17 mouse cellular contexts compared by ENCODE assay signal in the genomic region with DNA sequence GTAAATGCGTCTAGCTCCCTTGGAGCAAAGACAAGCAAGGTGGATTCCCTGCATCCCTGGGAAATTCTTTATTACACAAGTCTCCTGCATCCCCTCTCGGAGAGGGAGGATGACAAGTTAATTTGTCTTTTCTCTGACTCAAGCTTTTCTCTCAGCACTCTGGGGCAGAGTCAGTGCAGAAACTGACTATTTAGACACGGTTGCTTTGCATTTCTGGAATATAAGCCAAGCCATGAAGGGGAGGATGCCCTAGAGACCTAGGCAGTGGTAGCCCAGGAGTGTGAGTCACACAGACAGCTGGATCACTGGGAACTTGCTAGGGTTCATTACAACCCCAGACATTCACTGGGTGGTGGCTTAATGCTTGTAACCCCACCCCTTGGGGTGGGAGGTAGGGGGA. TPM values are rescaled to one million over a fixed set of nuclear protein-coding genes. Genes with fewer than 3 reads are reported as not detected.
A peak's percentile ranks its signal among the peaks of the same experiment; 100 is the strongest.
DNase-seq lines count a peak whose midpoint lies in the region; ATAC-seq and TF ChIP-seq lines count a peak whose summit lies in the region.
"Had no signal": no experiment of that assay in that cellular context is flagged by ENCODE, and none has a peak within 500 bp of the region (broad histone marks: within the 10 kb centered on the region; RNA-seq: fewer than 3 reads in every experiment).

No protein-coding gene starts in this region.

- no peaks in the 10 kb centered on the region for H3K36me3 ChIP-seq in embryonic facial prominence, embryonic 12.5 days
- H3K36me3 ChIP-seq in embryonic facial prominence, embryonic 10.5 days (replicated peaks): no peaks in the 10 kb centered on the region
- no peaks in the 10 kb centered on the region for H3K36me3 ChIP-seq in midbrain, embryonic 14.5 days (ENCODE audit: control insufficient read depth, insufficient read depth, low read length)
- H3K36me3 ChIP-seq in midbrain, embryonic 13.5 days: no peaks in the 10 kb centered on the region
- H3K36me3 ChIP-seq in heart, embryonic 16.5 days (ENCODE audit: control insufficient read depth, insufficient read depth): no peaks in the 10 kb centered on the region
- H3K36me3 ChIP-seq in stomach, embryonic 16.5 days (ENCODE audit: control insufficient read depth, insufficient read depth, low read length): no peaks in the 10 kb centered on the region
- H3K36me3 ChIP-seq in forebrain, postnatal 0 days (ENCODE audit: insufficient read depth): no peaks in the 10 kb centered on the region
- H3K36me3 ChIP-seq: hindbrain, embryonic 13.5 days; liver, embryonic 15.5 days; neural tube, embryonic 13.5 days had no signal

- H3K27ac ChIP-seq in embryonic facial prominence, embryonic 12.5 days: no peak overlapping the region
- no peak overlapping the region for H3K27ac ChIP-seq in embryonic facial prominence, embryonic 10.5 days (replicated peaks)
- no peak overlapping the region for H3K27ac ChIP-seq in midbrain, embryonic 14.5 days (replicated peaks; ENCODE audit: low read depth, low read length)
- H3K27ac ChIP-seq in midbrain, embryonic 13.5 days: no peak overlapping the region
- H3K27ac ChIP-seq in heart, embryonic 16.5 days (ENCODE audit: low read length): no peak overlapping the region
- peak overlapping the region; percentile 31; the same call in 1 of the 2 replicates for H3K27ac ChIP-seq in stomach, embryonic 16.5 days (ENCODE audit: low read length)
- no peak overlapping the region for H3K27ac ChIP-seq in forebrain, postnatal 0 days (ENCODE audit: low read depth, low read length)
- H3K27ac ChIP-seq: hindbrain, embryonic 13.5 days; liver, embryonic 15.5 days; macrophage; neural tube, embryonic 13.5 days had no signal

- H3K27me3 ChIP-seq in embryonic facial prominence, embryonic 12.5 days: no peaks in the 10 kb centered on the region
- H3K27me3 ChIP-seq in embryonic facial prominence, embryonic 10.5 days (replicated peaks; ENCODE audit: low read depth, poor library complexity, severe bottlenecking): no peaks in the 10 kb centered on the region
- no peaks in the 10 kb centered on the region for H3K27me3 ChIP-seq in midbrain, embryonic 14.5 days (ENCODE audit: control insufficient read depth, insufficient read depth, low read length)
- H3K27me3 ChIP-seq in midbrain, embryonic 13.5 days: no peaks in the 10 kb centered on the region
- no peaks in the 10 kb centered on the region for H3K27me3 ChIP-seq in heart, embryonic 16.5 days (ENCODE audit: control insufficient read depth, insufficient read depth, low read length)
- H3K27me3 ChIP-seq in stomach, embryonic 16.5 days (ENCODE audit: control insufficient read depth, insufficient read depth, low read length): no peaks in the 10 kb centered on the region
- no peaks in the 10 kb centered on the region for H3K27me3 ChIP-seq in forebrain, postnatal 0 days (ENCODE audit: insufficient read depth, low read length)
- H3K27me3 ChIP-seq: hindbrain, embryonic 13.5 days; liver, embryonic 15.5 days; neural tube, embryonic 13.5 days had no signal

- no peak overlapping the region for H3K4me2 ChIP-seq in embryonic facial prominence, embryonic 12.5 days (replicated peaks)
- H3K4me2 ChIP-seq in midbrain, embryonic 14.5 days (ENCODE audit: low read length): no peak overlapping the region
- H3K4me2 ChIP-seq in midbrain, embryonic 13.5 days (replicated peaks): no peak overlapping the region
- H3K4me2 ChIP-seq in heart, embryonic 16.5 days (ENCODE audit: low read depth, low read length): no peak overlapping the region
- no peak overlapping the region for H3K4me2 ChIP-seq in stomach, embryonic 16.5 days (ENCODE audit: low read depth, low read length)
- no peak overlapping the region for H3K4me2 ChIP-seq in forebrain, postnatal 0 days (ENCODE audit: low read depth)
- H3K4me2 ChIP-seq: hindbrain, embryonic 13.5 days; liver, embryonic 15.5 days; neural tube, embryonic 13.5 days had no signal

- ATAC-seq in embryonic facial prominence, embryonic 12.5 days (ENCODE audit: insufficient number of reproducible peaks, insufficient read depth, low FRiP score, low TSS enrichment): peak; percentile 37; the same call in 1 of the 2 replicates
- no peak for ATAC-seq in midbrain, embryonic 14.5 days (ENCODE audit: low FRiP score, low TSS enrichment)
- no peak for ATAC-seq in midbrain, embryonic 13.5 days
- ATAC-seq in heart, embryonic 16.5 days (replicated peaks; ENCODE audit: extremely low read depth, insufficient read depth, low FRiP score): peak; percentile 52; the same call in 1 of the 2 replicates
- no peak for ATAC-seq in stomach, embryonic 16.5 days (ENCODE audit: insufficient read depth, low FRiP score)
- ATAC-seq in forebrain, postnatal 0 days: no peak; the same call in 1 of the 2 replicates

- no peak for DNase-seq in embryonic facial prominence, embryonic 10.5 days (ENCODE audit: low spot score)
- DNase-seq in midbrain, embryonic 14.5 days: peak; percentile 16
- no peak for DNase-seq in forebrain, postnatal 0 days
- no peak for DNase-seq in kidney, postnatal 25 days
- DNase-seq: adrenal gland, adult 8-10 months; cerebellum, adult 18-20 months; kidney, postnatal 10 days; right cerebral cortex, adult 18-20 months had no signal

- WGBS in embryonic facial prominence, embryonic 12.5 days: 42% methylated on average over 3 of the region's 3 CpGs
- 71% methylated on average over 3 of the region's 3 CpGs for WGBS in embryonic facial prominence, embryonic 10.5 days
- WGBS in midbrain, embryonic 14.5 days: 30% methylated on average over 3 of the region's 3 CpGs
- 39% methylated on average over 3 of the region's 3 CpGs for WGBS in midbrain, embryonic 13.5 days
- 41% methylated on average over 3 of the region's 3 CpGs for WGBS in heart, embryonic 16.5 days
- 37% methylated on average over 3 of the region's 3 CpGs for WGBS in stomach, embryonic 16.5 days
- WGBS in forebrain, postnatal 0 days: 63% methylated on average over 3 of the region's 3 CpGs

- H3K4me3 ChIP-seq in embryonic facial prominence, embryonic 12.5 days: no peak overlapping the region
- no peak overlapping the region for H3K4me3 ChIP-seq in embryonic facial prominence, embryonic 10.5 days
- H3K4me3 ChIP-seq in midbrain, embryonic 14.5 days (replicated peaks; ENCODE audit: low read depth, low read length): no peak overlapping the region
- H3K4me3 ChIP-seq in midbrain, embryonic 13.5 days (replicated peaks): no peak overlapping the region
- no peak overlapping the region for H3K4me3 ChIP-seq in heart, embryonic 16.5 days (ENCODE audit: low read length)
- H3K4me3 ChIP-seq in stomach, embryonic 16.5 days (replicated peaks; ENCODE audit: low read length): no peak overlapping the region
- no peak overlapping the region for H3K4me3 ChIP-seq in forebrain, postnatal 0 days (ENCODE audit: low read depth, low read length)
- H3K4me3 ChIP-seq: hindbrain, embryonic 13.5 days; liver, embryonic 15.5 days; neural tube, embryonic 13.5 days had no signal

- H3K4me1 ChIP-seq in embryonic facial prominence, embryonic 12.5 days: peaks cover 3% of the 10 kb centered on the region; the same call in 1 of the 2 replicates
- H3K4me1 ChIP-seq in embryonic facial prominence, embryonic 10.5 days: no peaks in the 10 kb centered on the region
- no peaks in the 10 kb centered on the region for H3K4me1 ChIP-seq in midbrain, embryonic 14.5 days (ENCODE audit: control insufficient read depth, insufficient read depth, low read length)
- 0 out of 2 replicates have a peak, but pooled peaks cover 5% of the 10 kb centered on the region for H3K4me1 ChIP-seq in midbrain, embryonic 13.5 days (replicated peaks)
- H3K4me1 ChIP-seq in heart, embryonic 16.5 days (ENCODE audit: control insufficient read depth, insufficient read depth, low read length): 0 out of 2 replicates have a peak, but pooled peaks cover 4% of the 10 kb centered on the region
- no peaks in the 10 kb centered on the region for H3K4me1 ChIP-seq in stomach, embryonic 16.5 days (ENCODE audit: control insufficient read depth, insufficient read depth, low read length)
- H3K4me1 ChIP-seq in forebrain, postnatal 0 days (ENCODE audit: insufficient read depth): peaks cover 6% of the 10 kb centered on the region; the same call in 1 of the 2 replicates
- H3K4me1 ChIP-seq: hindbrain, embryonic 13.5 days; liver, embryonic 15.5 days; neural tube, embryonic 13.5 days had no signal

- H3K9me3 ChIP-seq in embryonic facial prominence, embryonic 12.5 days: no peaks in the 10 kb centered on the region
- no peaks in the 10 kb centered on the region for H3K9me3 ChIP-seq in embryonic facial prominence, embryonic 10.5 days
- H3K9me3 ChIP-seq in midbrain, embryonic 14.5 days (ENCODE audit: control insufficient read depth, low read length): no peaks in the 10 kb centered on the region
- H3K9me3 ChIP-seq in midbrain, embryonic 13.5 days: no peaks in the 10 kb centered on the region
- no peaks in the 10 kb centered on the region; the same call in 1 of the 2 replicates for H3K9me3 ChIP-seq in heart, embryonic 16.5 days (replicated peaks; ENCODE audit: control insufficient read depth, low read length)
- no peaks in the 10 kb centered on the region for H3K9me3 ChIP-seq in stomach, embryonic 16.5 days (replicated peaks; ENCODE audit: control insufficient read depth, low read length)
- H3K9me3 ChIP-seq in forebrain, postnatal 0 days (ENCODE audit: low read length): no peaks in the 10 kb centered on the region
- H3K9me3 ChIP-seq: hindbrain, embryonic 13.5 days; liver, embryonic 15.5 days had no signal

- H3K9ac ChIP-seq in embryonic facial prominence, embryonic 12.5 days: no peak overlapping the region
- H3K9ac ChIP-seq in midbrain, embryonic 14.5 days (replicated peaks; ENCODE audit: low read length): no peak overlapping the region
- H3K9ac ChIP-seq in midbrain, embryonic 13.5 days (replicated peaks): no peak overlapping the region
- H3K9ac ChIP-seq in heart, embryonic 16.5 days (ENCODE audit: low read length): no peak overlapping the region
- H3K9ac ChIP-seq in stomach, embryonic 16.5 days (ENCODE audit: low read length): no peak overlapping the region
- H3K9ac ChIP-seq in forebrain, postnatal 0 days: no peak overlapping the region
- H3K9ac ChIP-seq: hindbrain, embryonic 13.5 days; liver, embryonic 15.5 days; neural tube, embryonic 13.5 days had no signal

- TF ChIP-seq CTCF in forebrain, postnatal 0 days (IDR thresholded peaks at IDR 0.05; ENCODE audit: low read depth): no peak

RNA-seq across cellular contexts. Expression of gene Fam13c, which starts 13.9 kb away (rescaled TPM):
- polyA plus RNA-seq in embryonic facial prominence, embryonic 12.5 days (2016; fragmentation: Nextera tagmentation; extraction: Ambion mirVana): 12.8 and 14.1 TPM in 2 replicates
- polyA plus RNA-seq in embryonic facial prominence, embryonic 10.5 days (2016; fragmentation: Nextera tagmentation; extraction: Ambion mirVana): 5.4 and 8.5 TPM in 2 replicates
- polyA plus RNA-seq in midbrain, embryonic 14.5 days (2014; fragmentation: Nextera tagmentation; extraction: Ambion mirVana): 31.3 and 33.6 TPM in 2 replicates
- 31.1 and 31.5 TPM in 2 replicates for polyA plus RNA-seq in midbrain, embryonic 13.5 days (2015; fragmentation: Nextera tagmentation; extraction: Ambion mirVana)
- polyA plus RNA-seq in heart, embryonic 16.5 days (2015; fragmentation: Nextera tagmentation; extraction: Ambion mirVana): 9.2 and 11.1 TPM in 2 replicates
- polyA plus RNA-seq in stomach, embryonic 16.5 days (2015; fragmentation: Nextera tagmentation; extraction: Ambion mirVana): 10.2 and 11.1 TPM in 2 replicates
- total RNA-seq in forebrain, postnatal 0 days (2014; rRNA removed): 7.4 and 9.6 TPM in 2 replicates
- polyA plus RNA-seq in forebrain, postnatal 0 days (2015; fragmentation: Nextera tagmentation; extraction: Ambion mirVana): 16.8 and 23.8 TPM in 2 replicates
- total RNA-seq: MEL had no signal
- polyA plus RNA-seq: macrophage had no signal

Comparison
In these comparisons a context has a peak if more than half of its experiments do, and no peak if none do; other contexts are left out.
1. ATAC-seq: peak in embryonic facial prominence, embryonic 12.5 days (single experiment) and heart, embryonic 16.5 days (single experiment); none in midbrain, embryonic 14.5 days (single experiment), midbrain, embryonic 13.5 days (single experiment), stomach, embryonic 16.5 days (single experiment) and forebrain, postnatal 0 days (single experiment).